Mouse (Mus musculus): ENCODE data around the gene Tec.

Gene Tec

GRCm38 (mm10) chr5:72783123-72783522 lies 85.2 kb downstream of the Tec start:
- no peak for DNase-seq (ENCODE audit: low spot score in 2 of 2)

GRCm38 (mm10) chr5:72781776-72782175 lies 86.5 kb downstream of the Tec start:
- DNase-seq (ENCODE audit: low spot score in 2 of 2): no peak

GRCm38 (mm10) chr5:72776595-72776994 lies 91.7 kb downstream of the Tec start:
- no peak for DNase-seq (ENCODE audit: low spot score in 2 of 2)

GRCm38 (mm10) chr5:72776127-72776526 lies 92.2 kb downstream of the Tec start:
- DNase-seq (ENCODE audit: low spot score in 2 of 2): no peak

GRCm38 (mm10) chr5:72769841-72770240 lies 98.4 kb downstream of the Tec start:
- no peak for DNase-seq (ENCODE audit: low spot score in 2 of 2)

- no peak for DNase-seq (ENCODE audit: low spot score in 2 of 2)
These were observed 104.7 kb downstream of the Tec start for GRCm38 (mm10) chr5:72763546-72763945.

- no peak for DNase-seq (ENCODE audit: low spot score in 2 of 2)
These were observed 105.3 kb downstream of the Tec start for GRCm38 (mm10) chr5:72763025-72763424.

GRCm38 (mm10) chr5:72761758-72762157 lies 106.5 kb downstream of the Tec start:
- no peak for DNase-seq (ENCODE audit: low spot score in 2 of 2)

GRCm38 (mm10) chr5:72761237-72761636 lies 107.0 kb downstream of the Tec start:
- no peak for DNase-seq (ENCODE audit: low spot score in 2 of 2)

GRCm38 (mm10) chr5:72758925-72759924 lies 109.1 kb downstream of the Tec start:
- DNase-seq (ENCODE audit: low spot score in 2 of 2): no peak

GRCm38 (mm10) chr5:72757155-72757773 lies 111.0 kb downstream of the Tec start:
- DNase-seq (ENCODE audit: low spot score in 2 of 2): no peak

- DNase-seq (ENCODE audit: low spot score in 2 of 2): no peak
These were observed 112.3 kb downstream of the Tec start for GRCm38 (mm10) chr5:72755941-72756340.

- no peak for DNase-seq (ENCODE audit: low spot score in 2 of 2)
These were observed 113.2 kb downstream of the Tec start for GRCm38 (mm10) chr5:72755035-72755434.

GRCm38 (mm10) chr5:72752585-72752984 lies 115.7 kb downstream of the Tec start, which contains the start of gene Txk:
TSS of gene Txk (minus strand) at chr5:72752777.
- DNase-seq (ENCODE audit: low spot score in 2 of 2): no peak

- DNase-seq (ENCODE audit: low spot score in 2 of 2): no peak
These were observed 117.1 kb downstream of the Tec start for GRCm38 (mm10) chr5:72751056-72751758.

- no peak for DNase-seq (ENCODE audit: low spot score in 2 of 2)
These were observed 118.1 kb downstream of the Tec start for GRCm38 (mm10) chr5:72750226-72750625.

- DNase-seq (ENCODE audit: low spot score in 2 of 2): no peak
These were observed 119.5 kb downstream of the Tec start for GRCm38 (mm10) chr5:72748659-72749265.

GRCm38 (mm10) chr5:72747384-72747783 lies 120.9 kb downstream of the Tec start:
- no peak for DNase-seq (ENCODE audit: low spot score in 2 of 2)

- DNase-seq (ENCODE audit: low spot score in 2 of 2): no peak
These were observed 121.8 kb downstream of the Tec start for GRCm38 (mm10) chr5:72746461-72746860.

- no peak for DNase-seq (ENCODE audit: low spot score in 2 of 2)
These were observed 125.2 kb downstream of the Tec start for GRCm38 (mm10) chr5:72743103-72743502.

GRCm38 (mm10) chr5:72736868-72737267 lies 131.4 kb downstream of the Tec start:
- DNase-seq (ENCODE audit: low spot score in 2 of 2): no peak

GRCm38 (mm10) chr5:72736437-72736836 lies 131.8 kb downstream of the Tec start:
- no peak for DNase-seq (ENCODE audit: low spot score in 2 of 2)
